Mouse (Mus musculus): ENCODE measurements around the gene Adrm1. TPM values are rescaled to one million over a fixed set of nuclear protein-coding genes. Genes with fewer than 3 reads are reported as not detected.

Gene Adrm1
- polyA plus RNA-seq, 1 experiment from 2014 or later, result 163 TPM

GRCm38 (mm10) chr2:180175725-180176124 lies 4.4 kb downstream of the Adrm1 start:
- no peak for ATAC-seq
- in situ Hi-C loops (cut with MboI; ENCODE audit: low pct_unique_long_range_greater_than_20kb), result no loop called here
- ChIA-PET POLR2A (no interaction called here), CTCF (interaction anchor here (1.0 to 1.1 kb wide), 2 partner anchors 32 to 54 kb away, joined by 3 read pairs; no protein-coding TSS in a partner anchor)
- DNase-seq (ENCODE audit: low read depth, low spot score), result no peak
- H3K27me3 ChIP-seq, result no peaks in the 10 kb centered on the region
- TF ChIP-seq CTCF (IDR thresholded peaks at IDR 0.05), result no peak

DNA sequence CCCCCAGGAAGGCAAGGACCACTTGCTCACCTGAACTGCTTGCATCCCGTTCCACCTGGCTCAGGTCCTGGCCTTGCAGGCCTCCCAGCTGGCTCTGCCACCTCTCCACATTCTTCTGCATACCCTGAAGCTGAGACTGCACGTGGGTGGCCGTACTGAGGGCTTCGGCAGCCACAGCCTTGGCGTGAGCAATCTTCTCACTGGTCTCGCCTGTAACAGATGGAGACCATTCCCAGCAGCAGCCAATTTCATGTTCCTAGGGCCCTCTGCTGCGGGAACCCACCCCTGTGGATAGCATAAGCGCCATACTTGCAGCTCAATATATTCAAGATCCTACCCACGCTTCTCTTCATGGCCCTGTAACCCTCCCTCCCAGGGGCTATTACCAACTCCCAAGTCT lies 10.3 kb downstream of the Adrm1 start:
- ChIA-PET CTCF (interaction anchor here (0.6 kb wide), 1 partner anchor 9 kb away, joined by 3 read pairs; no protein-coding TSS in a partner anchor), POLR2A (interaction anchor here (0.7 to 2.0 kb wide), 3 partner anchors 7 to 11 kb away, joined by 3 to 6 read pairs (median 6); no protein-coding TSS in a partner anchor)
- in situ Hi-C loops (cut with MboI; ENCODE audit: low pct_unique_long_range_greater_than_20kb), result loop anchor here (10.0 kb wide), 1 partner anchor 73 kb away; the partner anchor contains the start of gene Rps21
- DNase-seq (ENCODE audit: low read depth, low spot score), result no peak
- no peak for ATAC-seq
- no peaks in the 10 kb centered on the region for H3K27me3 ChIP-seq
- no peak for TF ChIP-seq CTCF (IDR thresholded peaks at IDR 0.05)

GRCm38 (mm10) chr2:180184011-180184751 lies 12.9 kb downstream of the Adrm1 start:
- POLR2A ChIA-PET, result interaction anchor here (0.9 kb wide), 1 partner anchor 25 kb away, joined by 3 read pairs; no protein-coding TSS in a partner anchor
- in situ Hi-C loops (cut with MboI; ENCODE audit: low pct_unique_long_range_greater_than_20kb), result loop anchor here (10.0 kb wide), 1 partner anchor 71 kb away; the partner anchor contains the start of gene Rps21
- CTCF ChIA-PET, result interaction anchor here (1.1 kb wide), 2 partner anchors 9 to 35 kb away, joined by 3 to 4 read pairs; no protein-coding TSS in a partner anchor
- H3K27me3 ChIP-seq, result no peaks in the 10 kb centered on the region
- TF ChIP-seq CTCF (IDR thresholded peaks at IDR 0.05), result no peak
- ATAC-seq (no peak), DNase-seq (ENCODE audit: low read depth, low spot score) (no peak)

DNA sequence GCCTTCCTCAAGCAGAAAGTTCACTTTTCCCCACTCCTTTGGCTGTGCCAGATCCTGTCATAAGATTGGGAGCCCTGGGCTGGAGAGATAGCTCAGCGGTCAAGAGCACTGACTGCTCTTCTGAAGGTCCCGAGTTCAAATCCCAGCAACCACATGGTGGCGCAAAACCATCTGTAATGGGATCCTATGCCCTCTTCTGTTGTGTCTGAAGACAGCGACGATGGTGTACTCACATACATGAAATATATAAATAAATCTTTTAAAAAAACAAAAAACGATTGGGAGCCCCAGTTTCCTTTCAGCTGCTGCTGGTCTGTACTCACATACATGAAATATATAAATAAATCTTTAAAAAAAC lies 13.4 kb downstream of the Adrm1 start:
- no peak for TF ChIP-seq CTCF (IDR thresholded peaks at IDR 0.05)
- no peaks in the 10 kb centered on the region for H3K27me3 ChIP-seq
- ATAC-seq (no peak), DNase-seq (ENCODE audit: low read depth, low spot score) (no peak)
- in situ Hi-C loops (cut with MboI; ENCODE audit: low pct_unique_long_range_greater_than_20kb), result loop anchor here (10.0 kb wide), 1 partner anchor 70 kb away; the partner anchor contains the start of gene Rps21
- ChIA-PET CTCF (interaction anchor here (1.1 kb wide), 1 partner anchor 8 kb away, joined by 4 read pairs; no protein-coding TSS in a partner anchor), POLR2A (interaction anchor here (0.9 to 1.1 kb wide), 2 partner anchors 20 to 24 kb away, joined by 3 read pairs; no protein-coding TSS in a partner anchor)

GRCm38 (mm10) chr2:180185686-180186085 lies 14.4 kb downstream of the Adrm1 start:
- no peak for ATAC-seq
- in situ Hi-C loops (cut with MboI; ENCODE audit: low pct_unique_long_range_greater_than_20kb), result loop anchor here (10.0 kb wide), 1 partner anchor 69 kb away; the partner anchor contains the start of gene Rps21
- no peaks in the 10 kb centered on the region for H3K27me3 ChIP-seq
- TF ChIP-seq CTCF (IDR thresholded peaks at IDR 0.05), result no peak
- no peak for DNase-seq (ENCODE audit: low read depth, low spot score)
- ChIA-PET POLR2A (interaction anchor here (1.1 kb wide), 1 partner anchor 19 kb away, joined by 3 read pairs; no protein-coding TSS in a partner anchor), CTCF (no interaction called here)

- POLR2A ChIA-PET, result interaction anchor here (1.0 kb wide), 1 partner anchor 20 kb away, joined by 3 read pairs; no protein-coding TSS in a partner anchor
- DNase-seq (ENCODE audit: low read depth, low spot score), result no peak
- no peaks in the 10 kb centered on the region for H3K27me3 ChIP-seq
- no peak for ATAC-seq
- CTCF ChIA-PET, result no interaction called here
- TF ChIP-seq CTCF (IDR thresholded peaks at IDR 0.05), result no peak
- in situ Hi-C loops (cut with MboI; ENCODE audit: low pct_unique_long_range_greater_than_20kb), result loop anchor here (10.0 kb wide), 1 partner anchor 67 kb away; the partner anchor contains the start of gene Rps21
Observed at GRCm38 (mm10) chr2:180187362-180187761, 16.1 kb downstream of the Adrm1 start.

GRCm38 (mm10) chr2:180196610-180197322 lies 25.5 kb downstream of the Adrm1 start:
- ATAC-seq, result no peak
- in situ Hi-C loops (cut with MboI; ENCODE audit: low pct_unique_long_range_greater_than_20kb), result no loop called here

DNA sequence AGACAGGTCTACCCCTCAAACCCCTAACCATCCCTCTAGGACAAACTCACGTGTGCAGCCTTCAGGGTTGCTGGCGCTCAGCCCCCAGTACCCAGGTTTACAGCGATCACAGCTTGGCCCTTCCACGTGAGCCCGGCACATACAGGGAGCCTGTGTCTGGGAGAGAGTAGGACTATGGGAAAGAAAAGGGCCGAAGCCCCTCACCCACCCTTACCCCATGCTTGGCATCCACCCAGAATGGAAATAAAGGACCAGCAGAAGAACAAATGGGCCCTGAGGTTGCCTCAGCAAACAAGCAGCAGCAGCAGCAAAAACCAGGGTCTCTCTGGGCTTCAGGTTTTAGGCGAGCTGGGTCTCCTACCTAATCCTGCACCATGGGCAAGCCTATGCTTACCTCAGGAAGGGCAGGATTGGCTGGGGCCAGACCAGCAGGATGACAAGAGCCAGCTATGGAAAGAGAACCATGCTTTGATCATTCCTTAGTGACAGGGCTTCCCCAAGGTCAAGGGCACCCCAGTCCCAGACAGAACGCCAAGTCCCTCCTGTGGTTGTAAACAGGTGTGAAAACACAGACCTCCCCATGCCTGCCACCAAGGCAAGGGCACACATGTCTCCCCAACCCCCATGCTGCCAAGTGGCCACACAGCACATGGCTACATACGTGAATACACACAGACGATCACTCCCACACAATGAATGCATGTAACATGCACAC lies 26.2 kb downstream of the Adrm1 start:
- ChIA-PET CTCF (no interaction called here), POLR2A (no interaction called here)
- in situ Hi-C loops (cut with MboI; ENCODE audit: low pct_unique_long_range_greater_than_20kb), result no loop called here
- ATAC-seq, result no peak
- no peak for DNase-seq (ENCODE audit: low read depth, low spot score)
- no peak for TF ChIP-seq CTCF (IDR thresholded peaks at IDR 0.05)
- no peaks in the 10 kb centered on the region for H3K27me3 ChIP-seq

More at GRCm38 (mm10) chr2:180196610-180197322, 25.5 kb downstream of the Adrm1 start:
- no peak for DNase-seq (ENCODE audit: low read depth, low spot score)
- no peak for TF ChIP-seq CTCF (IDR thresholded peaks at IDR 0.05)
- CTCF ChIA-PET, result interaction anchor here (1.2 kb wide), 1 partner anchor 11 kb away, joined by 3 read pairs; no protein-coding TSS in a partner anchor
- no peaks in the 10 kb centered on the region for H3K27me3 ChIP-seq
- POLR2A ChIA-PET, result no interaction called here

DNA sequence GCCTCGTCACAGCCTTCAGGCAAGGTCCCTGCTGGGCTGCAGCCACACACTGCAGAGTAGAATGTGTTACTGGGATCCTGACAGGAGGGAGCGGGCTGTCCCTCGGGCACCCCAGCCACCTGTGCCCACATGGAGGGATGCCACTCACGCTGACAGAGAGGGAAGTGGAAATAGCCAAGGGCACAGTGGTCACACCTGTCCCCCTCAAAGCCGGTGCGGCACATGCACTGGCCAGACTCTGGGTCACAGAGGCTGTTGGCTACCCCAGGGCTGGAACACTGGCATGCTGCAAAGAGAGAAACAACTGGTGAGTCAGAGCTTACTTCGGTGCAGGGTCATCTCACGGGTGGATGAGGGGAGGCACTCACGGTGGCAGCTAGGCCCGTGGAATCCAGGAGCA lies 27.5 kb downstream of the Adrm1 start:
- no peaks in the 10 kb centered on the region for H3K27me3 ChIP-seq
- ATAC-seq, result no peak
- TF ChIP-seq CTCF (IDR thresholded peaks at IDR 0.05), result no peak
- no peak for DNase-seq (ENCODE audit: low read depth, low spot score)
- POLR2A ChIA-PET, result interaction anchor here (0.6 to 1.0 kb wide), 2 partner anchors 17 to 46 kb away, joined by 3 read pairs; no protein-coding TSS in a partner anchor
- CTCF ChIA-PET, result interaction anchor here (1.6 kb wide), 1 partner anchor 19 kb away, joined by 3 read pairs; no protein-coding TSS in a partner anchor
- in situ Hi-C loops (cut with MboI; ENCODE audit: low pct_unique_long_range_greater_than_20kb), result no loop called here
